Mouse (Mus musculus) neutrophil, adult 5-6 weeks (primary cell): ENCODE results near the gene Tmc2. TPM values are rescaled to one million over a fixed set of nuclear protein-coding genes. Genes with fewer than 3 reads are reported as not detected.

ENCODE experiments used
- ATAC-seq: fragments of 151-379, 151-347 bp; 2 replicates; pipeline ENCODE4 v1.8.0; 2017; ENCODE audit warnings: mild to moderate bottlenecking, moderate TSS enrichment; ENCODE audit not compliant: insufficient number of reproducible peaks, poor library complexity, low FRiP score, severe bottlenecking; ENCODE audit errors: extremely low read depth
- total RNA-seq: library from RNA; stranded (forward); fragments of 200-1000 nt; gene quantifications from 2 replicates; pipeline ENCODE4 v1.2.3, GENCODE M21; 2017

Tmc2 gene
- total RNA-seq, result not detected in 2 replicates

GRCm38 (mm10) chr2:130194894-130195293 is at the start of gene Tmc2:
TSS of gene Tmc2 (plus strand) at chr2:130195194.
- ATAC-seq, result no peak

GRCm38 (mm10) chr2:130146089-130146668 is 48.8 kb upstream of the Tmc2 start:
- ATAC-seq, result no peak

GRCm38 (mm10) chr2:130155171-130155570 is 39.8 kb upstream of the Tmc2 start:
- ATAC-seq, result no peak

GRCm38 (mm10) chr2:130155851-130156250 is 39.1 kb upstream of the Tmc2 start:
- ATAC-seq, result no peak

- ATAC-seq, result no peak
These were observed 37.5 kb upstream of the Tmc2 start for GRCm38 (mm10) chr2:130157231-130158087.

GRCm38 (mm10) chr2:130158088-130158437 is 36.9 kb upstream of the Tmc2 start:
- ATAC-seq, result no peak

- ATAC-seq, result no peak
These were observed 32.3 kb upstream of the Tmc2 start for GRCm38 (mm10) chr2:130162701-130163100.

GRCm38 (mm10) chr2:130166311-130167214 is 28.4 kb upstream of the Tmc2 start:
- ATAC-seq, result no peak

GRCm38 (mm10) chr2:130167861-130168260 is 27.1 kb upstream of the Tmc2 start:
- no peak for ATAC-seq

- ATAC-seq, result no peak
These were observed 23.3 kb upstream of the Tmc2 start for GRCm38 (mm10) chr2:130171674-130172073.

- ATAC-seq, result no peak
These were observed 18.2 kb upstream of the Tmc2 start for GRCm38 (mm10) chr2:130176820-130177219.

GRCm38 (mm10) chr2:130178381-130178705 is 16.7 kb upstream of the Tmc2 start:
- ATAC-seq, result no peak

- ATAC-seq, result peak; percentile 89
These were observed 16.1 kb upstream of the Tmc2 start, which contains the start of gene Snrpb for GRCm38 (mm10) chr2:130178706-130179506. TSS of gene Snrpb (minus strand) at chr2:130179403.

GRCm38 (mm10) chr2:130179507-130180019 is 15.4 kb upstream of the Tmc2 start:
- ATAC-seq, result peak; percentile 6; the same call in 1 of the 2 replicates

- no peak for ATAC-seq
These were observed 6.6 kb upstream of the Tmc2 start for GRCm38 (mm10) chr2:130188391-130188790.

GRCm38 (mm10) chr2:130200961-130201360 is 6.0 kb downstream of the Tmc2 start:
- ATAC-seq, result no peak

- no peak for ATAC-seq
These were observed 12.4 kb downstream of the Tmc2 start for GRCm38 (mm10) chr2:130207376-130207775.

- ATAC-seq, result no peak
These were observed 13.0 kb downstream of the Tmc2 start for GRCm38 (mm10) chr2:130207996-130208395.

GRCm38 (mm10) chr2:130209636-130210035 is 14.6 kb downstream of the Tmc2 start:
- no peak for ATAC-seq
